Mouse (Mus musculus): Measurements from ENCODE around the gene Man2a1. TPM values are rescaled to one million over a fixed set of nuclear protein-coding genes. Genes with fewer than 3 reads are reported as not detected.

Man2a1 gene
- 21.6 and 28.4 TPM in 2 replicates for polyA plus RNA-seq (2012; rRNA removed)

DNA sequence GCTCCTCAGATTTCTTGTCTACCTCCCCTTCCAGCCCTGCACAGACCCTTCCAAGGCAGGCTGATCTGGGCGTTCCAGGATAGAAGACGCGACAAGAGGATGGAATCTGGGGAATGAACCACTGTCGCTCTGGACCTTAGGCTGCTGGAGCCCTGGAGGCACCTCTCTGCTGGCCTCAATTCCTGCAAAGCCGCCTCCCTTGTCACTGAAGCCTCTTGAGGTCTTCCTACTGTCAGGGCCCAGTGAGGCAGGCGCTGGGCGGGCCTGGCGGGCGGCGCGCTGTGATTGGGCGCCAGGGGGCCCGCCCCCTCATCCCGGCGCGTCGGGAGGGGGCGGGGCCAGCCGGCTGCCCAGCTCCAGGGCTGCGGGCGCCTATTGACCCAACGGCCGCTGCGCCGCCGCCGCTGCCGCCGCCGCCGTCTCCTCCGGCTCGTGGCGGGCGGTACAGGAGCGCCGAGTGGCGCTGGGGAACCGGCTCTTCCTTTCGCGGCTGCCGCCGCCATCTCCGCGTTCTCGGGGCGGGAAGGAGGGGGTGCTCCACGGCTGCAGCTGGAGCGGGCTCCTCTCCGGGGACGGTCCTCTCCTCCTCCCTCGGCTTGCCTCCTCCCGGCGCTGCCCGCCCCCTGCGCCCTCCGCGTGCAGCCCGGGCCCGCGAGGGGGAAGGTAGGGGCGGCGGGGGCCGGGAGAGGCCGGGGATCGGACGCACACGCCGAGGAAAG is at the start of gene Man2a1:
Gene Man2a1 (plus strand): TSS at position 365 of the 719 bp plus-strand sequence.
- H3K27ac ChIP-seq (ENCODE audit: control insufficient read depth, insufficient read depth, low read depth, low read length) = peak within 1 kb of the TSS; percentile 83
- TF ChIP-seq CTCF (IDR thresholded peaks at IDR 0.05; ENCODE audit: control insufficient read depth, insufficient read depth, insufficient replicate concordance, low read depth, low read length) (no peak), POLR2A (IDR thresholded peaks at IDR 0.05; ENCODE audit: control insufficient read depth, low read depth, low read length) (peak; percentile 36)
- H3K27me3 ChIP-seq (ENCODE audit: control insufficient read depth, insufficient read depth, low read length) = no peaks in the 10 kb centered on the region
- H3K36me3 ChIP-seq (ENCODE audit: control insufficient read depth, insufficient read depth, low read length) = no peaks in the 10 kb centered on the region
- peaks cover 19% of the 10 kb centered on the region for H3K4me1 ChIP-seq (ENCODE audit: control insufficient read depth, insufficient read depth, low read length)
- H3K4me3 ChIP-seq (ENCODE audit: control insufficient read depth, low read depth, low read length) = peak within 1 kb of the TSS; percentile 89

DNA sequence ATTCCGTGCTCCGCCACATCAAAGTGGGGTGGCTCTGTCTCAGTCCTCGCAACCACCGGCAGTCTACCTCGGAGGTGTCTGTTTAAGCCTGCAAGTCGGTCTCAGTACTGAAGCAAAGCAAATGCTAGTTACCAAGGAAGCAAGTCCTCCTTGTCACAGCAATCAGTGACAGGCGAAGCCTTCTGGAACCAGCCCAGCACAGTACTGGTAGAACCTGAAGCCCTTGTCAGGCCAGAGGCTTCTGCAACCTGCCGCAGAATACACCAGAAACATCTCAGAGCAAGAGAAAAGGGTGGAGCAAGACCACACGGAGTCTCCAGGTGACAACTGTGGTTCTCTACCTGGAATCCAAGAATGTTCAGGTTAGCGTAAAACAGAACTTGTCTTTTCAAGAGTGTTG is 47.2 kb upstream of the Man2a1 start:
- H3K4me3 ChIP-seq (ENCODE audit: control insufficient read depth, low read depth, low read length) = no peak overlapping the region
- no peak overlapping the region for H3K27ac ChIP-seq (ENCODE audit: control insufficient read depth, insufficient read depth, low read depth, low read length)
- H3K36me3 ChIP-seq (ENCODE audit: control insufficient read depth, insufficient read depth, low read length) = no peaks in the 10 kb centered on the region
- H3K27me3 ChIP-seq (ENCODE audit: control insufficient read depth, insufficient read depth, low read length) = no peaks in the 10 kb centered on the region
- TF ChIP-seq CTCF (IDR thresholded peaks at IDR 0.05; ENCODE audit: control insufficient read depth, insufficient read depth, insufficient replicate concordance, low read depth, low read length) = no peak
- TF ChIP-seq POLR2A (IDR thresholded peaks at IDR 0.05; ENCODE audit: control insufficient read depth, low read depth, low read length) = no peak
- peaks cover 3% of the 10 kb centered on the region; the same call in 1 of the 2 replicates for H3K4me1 ChIP-seq (ENCODE audit: control insufficient read depth, insufficient read depth, low read length)

DNA sequence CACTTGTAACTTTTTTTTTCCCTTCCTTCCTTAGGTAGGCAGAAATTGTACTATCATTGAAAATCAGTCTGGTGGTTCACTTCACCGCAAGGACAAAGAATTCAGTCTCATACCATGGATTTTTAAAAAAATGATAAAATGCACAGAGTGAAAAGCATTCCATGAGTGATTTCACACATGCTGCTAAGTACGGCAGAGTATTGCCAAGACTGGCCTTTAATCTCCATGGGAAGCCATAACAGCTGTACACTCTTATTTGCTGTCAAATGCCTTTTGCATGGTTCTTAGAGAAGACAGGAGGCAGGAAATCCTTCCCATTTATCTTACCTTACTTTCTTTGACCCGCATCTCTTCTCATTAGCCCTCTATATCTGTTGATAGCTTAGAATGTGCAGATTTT is 45.6 kb upstream of the Man2a1 start:
- Histone ChIP-seq H3K27me3 (ENCODE audit: control insufficient read depth, insufficient read depth, low read length) (no peaks in the 10 kb centered on the region), H3K36me3 (ENCODE audit: control insufficient read depth, insufficient read depth, low read length) (no peaks in the 10 kb centered on the region), H3K4me3 (ENCODE audit: control insufficient read depth, low read depth, low read length) (no peak overlapping the region), H3K27ac (ENCODE audit: control insufficient read depth, insufficient read depth, low read depth, low read length) (no peak overlapping the region), H3K4me1 (ENCODE audit: control insufficient read depth, insufficient read depth, low read length) (peaks cover 5% of the 10 kb centered on the region)
- no peak for TF ChIP-seq POLR2A (IDR thresholded peaks at IDR 0.05; ENCODE audit: control insufficient read depth, low read depth, low read length)
- TF ChIP-seq CTCF (IDR thresholded peaks at IDR 0.05; ENCODE audit: control insufficient read depth, insufficient read depth, insufficient replicate concordance, low read depth, low read length) = no peak

DNA sequence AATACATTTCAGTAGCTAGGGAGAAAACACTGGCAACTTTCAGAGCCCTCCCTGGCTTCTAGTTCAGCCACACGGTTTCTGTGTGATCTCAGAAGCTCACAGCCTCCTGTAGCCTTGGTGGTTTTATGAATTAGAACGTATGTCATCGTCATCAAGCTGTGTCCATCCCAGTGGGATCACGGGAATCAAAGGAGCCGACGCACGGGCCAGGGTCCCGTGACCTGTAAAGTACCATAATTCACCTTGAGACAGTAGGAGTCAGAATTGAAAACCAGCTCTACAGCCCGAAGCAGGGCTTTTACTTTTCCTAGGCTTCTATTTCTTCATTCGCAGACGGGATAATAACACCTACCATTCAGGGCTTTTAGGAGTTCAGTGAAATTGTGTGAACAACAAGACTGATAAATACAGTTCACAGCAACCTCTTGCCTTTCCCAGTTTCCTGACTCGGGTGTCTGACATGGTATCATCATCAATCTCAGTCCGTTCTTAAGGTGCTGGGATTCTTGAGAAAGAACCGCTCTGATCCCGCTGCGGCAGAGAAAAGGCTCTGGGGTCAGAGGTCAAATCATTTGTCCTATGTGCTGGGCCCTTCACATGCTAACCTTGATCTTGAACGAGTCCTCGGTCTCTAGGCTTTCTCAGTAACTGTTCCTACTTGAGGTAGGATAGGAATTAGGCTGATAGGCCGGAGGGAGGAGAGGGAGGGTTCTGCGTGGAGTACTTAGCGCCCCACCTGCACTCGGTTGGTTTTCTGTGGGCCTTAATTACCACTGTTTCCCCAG is 43.7 kb upstream of the Man2a1 start:
- TF ChIP-seq CTCF (IDR thresholded peaks at IDR 0.05; ENCODE audit: control insufficient read depth, insufficient read depth, insufficient replicate concordance, low read depth, low read length) (no peak), POLR2A (IDR thresholded peaks at IDR 0.05; ENCODE audit: control insufficient read depth, low read depth, low read length) (no peak)
- H3K4me3 ChIP-seq (ENCODE audit: control insufficient read depth, low read depth, low read length) = no peak overlapping the region
- peaks cover 5% of the 10 kb centered on the region for H3K4me1 ChIP-seq (ENCODE audit: control insufficient read depth, insufficient read depth, low read length)
- H3K36me3 ChIP-seq (ENCODE audit: control insufficient read depth, insufficient read depth, low read length) = no peaks in the 10 kb centered on the region
- H3K27me3 ChIP-seq (ENCODE audit: control insufficient read depth, insufficient read depth, low read length) = no peaks in the 10 kb centered on the region
- H3K27ac ChIP-seq (ENCODE audit: control insufficient read depth, insufficient read depth, low read depth, low read length) = no peak overlapping the region

DNA sequence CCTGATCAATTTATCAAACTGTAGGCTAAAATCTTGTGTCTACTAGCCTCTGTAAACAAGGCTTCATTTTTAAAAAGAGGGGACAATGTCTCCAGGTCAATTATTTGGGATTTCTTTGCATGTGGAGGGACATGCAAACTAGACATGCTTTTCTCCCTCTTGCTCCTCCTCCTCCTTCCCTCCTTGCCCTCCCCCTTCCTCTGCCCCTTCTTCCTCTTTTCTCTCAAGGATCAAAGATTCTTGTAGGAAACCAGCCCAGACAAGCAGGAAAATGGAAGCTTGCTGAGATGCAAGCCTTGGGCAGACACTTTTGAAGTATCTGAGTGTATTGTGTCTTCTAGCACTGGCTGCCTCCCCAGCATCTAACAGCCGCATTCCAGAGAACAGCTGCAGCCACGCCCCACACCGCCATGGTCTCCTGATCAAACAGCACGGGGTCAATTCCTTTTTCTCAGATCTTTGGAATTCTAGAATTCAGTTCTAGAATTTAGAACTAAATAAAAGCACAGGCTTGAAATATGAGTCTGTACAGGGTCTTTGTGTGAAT is 41.5 kb upstream of the Man2a1 start:
- no peak overlapping the region for H3K4me3 ChIP-seq (ENCODE audit: control insufficient read depth, low read depth, low read length)
- no peak overlapping the region for H3K27ac ChIP-seq (ENCODE audit: control insufficient read depth, insufficient read depth, low read depth, low read length)
- TF ChIP-seq CTCF (IDR thresholded peaks at IDR 0.05; ENCODE audit: control insufficient read depth, insufficient read depth, insufficient replicate concordance, low read depth, low read length) (no peak), POLR2A (IDR thresholded peaks at IDR 0.05; ENCODE audit: control insufficient read depth, low read depth, low read length) (no peak)
- peaks cover 5% of the 10 kb centered on the region for H3K4me1 ChIP-seq (ENCODE audit: control insufficient read depth, insufficient read depth, low read length)
- H3K27me3 ChIP-seq (ENCODE audit: control insufficient read depth, insufficient read depth, low read length) = no peaks in the 10 kb centered on the region
- H3K36me3 ChIP-seq (ENCODE audit: control insufficient read depth, insufficient read depth, low read length) = no peaks in the 10 kb centered on the region

DNA sequence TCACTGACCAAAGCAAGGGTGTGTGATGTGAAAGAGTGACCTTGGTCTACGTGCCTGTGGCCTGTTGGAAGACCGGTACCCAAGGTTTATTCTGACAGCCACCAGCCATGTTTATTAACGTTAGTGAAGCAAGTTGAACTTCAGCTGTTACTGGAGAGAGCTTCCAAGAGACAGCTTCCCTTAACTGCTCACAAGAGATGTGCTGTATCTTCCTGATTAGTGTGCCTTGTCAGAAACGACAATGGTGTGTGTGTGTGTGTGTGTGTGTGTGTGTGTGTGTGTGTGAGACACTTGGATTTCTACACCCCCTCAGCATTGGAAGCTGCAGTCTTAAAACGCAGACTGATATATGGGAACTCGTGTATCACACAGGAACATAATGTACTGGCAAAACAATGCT is 34.1 kb upstream of the Man2a1 start:
- H3K4me1 ChIP-seq (ENCODE audit: control insufficient read depth, insufficient read depth, low read length) = peaks cover 2% of the 10 kb centered on the region; the same call in 1 of the 2 replicates
- no peaks in the 10 kb centered on the region for H3K27me3 ChIP-seq (ENCODE audit: control insufficient read depth, insufficient read depth, low read length)
- peak overlapping the region; percentile 34; the same call in 1 of the 2 replicates for H3K27ac ChIP-seq (ENCODE audit: control insufficient read depth, insufficient read depth, low read depth, low read length)
- no peak for TF ChIP-seq POLR2A (IDR thresholded peaks at IDR 0.05; ENCODE audit: control insufficient read depth, low read depth, low read length)
- TF ChIP-seq CTCF (IDR thresholded peaks at IDR 0.05; ENCODE audit: control insufficient read depth, insufficient read depth, insufficient replicate concordance, low read depth, low read length) = no peak
- no peak overlapping the region for H3K4me3 ChIP-seq (ENCODE audit: control insufficient read depth, low read depth, low read length)
- no peaks in the 10 kb centered on the region for H3K36me3 ChIP-seq (ENCODE audit: control insufficient read depth, insufficient read depth, low read length)

DNA sequence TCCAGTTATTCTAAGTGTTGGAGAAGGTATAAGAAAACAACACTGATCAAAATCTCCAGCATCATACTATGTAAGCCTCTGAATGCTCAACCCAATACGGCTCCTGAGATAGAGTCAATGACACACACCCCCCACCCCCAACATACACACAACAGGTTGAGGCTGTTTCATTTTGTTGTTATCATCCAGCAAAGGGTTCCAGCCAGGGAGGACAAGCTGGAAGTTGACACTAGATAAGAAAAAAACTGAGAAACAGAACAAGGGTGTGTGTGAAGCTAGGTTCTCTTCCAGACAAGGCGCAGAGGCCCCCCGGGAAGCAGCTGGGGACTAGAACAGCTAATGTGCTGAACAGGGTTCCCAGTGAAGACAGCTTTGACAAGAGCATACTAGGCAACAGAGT is 33.0 kb upstream of the Man2a1 start:
- no peaks in the 10 kb centered on the region for H3K27me3 ChIP-seq (ENCODE audit: control insufficient read depth, insufficient read depth, low read length)
- peak overlapping the region; percentile 49; the same call in 1 of the 2 replicates for H3K27ac ChIP-seq (ENCODE audit: control insufficient read depth, insufficient read depth, low read depth, low read length)
- H3K4me3 ChIP-seq (ENCODE audit: control insufficient read depth, low read depth, low read length) = no peak overlapping the region
- H3K36me3 ChIP-seq (ENCODE audit: control insufficient read depth, insufficient read depth, low read length) = no peaks in the 10 kb centered on the region
- TF ChIP-seq CTCF (IDR thresholded peaks at IDR 0.05; ENCODE audit: control insufficient read depth, insufficient read depth, insufficient replicate concordance, low read depth, low read length) (no peak), POLR2A (IDR thresholded peaks at IDR 0.05; ENCODE audit: control insufficient read depth, low read depth, low read length) (no peak)
- peaks cover 2% of the 10 kb centered on the region; the same call in 1 of the 2 replicates for H3K4me1 ChIP-seq (ENCODE audit: control insufficient read depth, insufficient read depth, low read length)

All from testis, adult 2 months (tissue).